Mouse (Mus musculus) frontal cortex, postnatal 10 days (tissue): ENCODE measurements around the gene Usp8.

Experiments
- DNase-seq, 2 experiments: peaks; one replicate each; pipeline ENCODE4 v3.0.0; 2022; ENCODE audit warnings: low spot score in 2 of 2, mixed read lengths in 1 of 2

The Usp8 gene

GRCm38 (mm10) chr2:126706759-126707437 is at the start of gene Usp8:
Gene Usp8, plus strand, starts transcription at chr2:126707328.
- DNase-seq: peak; percentile 96 to 98

GRCm38 (mm10) chr2:126663481-126663880 is 43.6 kb upstream of the Usp8 start:
- no peak for DNase-seq

- no peak for DNase-seq
Observed at GRCm38 (mm10) chr2:126665984-126666383, 41.1 kb upstream of the Usp8 start.

- no peak for DNase-seq
Observed at GRCm38 (mm10) chr2:126668621-126669252, 38.4 kb upstream of the Usp8 start.

GRCm38 (mm10) chr2:126673317-126674242 is 33.5 kb upstream of the Usp8 start:
- no peak for DNase-seq

GRCm38 (mm10) chr2:126674441-126675168 is 32.5 kb upstream of the Usp8 start:
- DNase-seq: peak; percentile 24 to 48

DNA sequence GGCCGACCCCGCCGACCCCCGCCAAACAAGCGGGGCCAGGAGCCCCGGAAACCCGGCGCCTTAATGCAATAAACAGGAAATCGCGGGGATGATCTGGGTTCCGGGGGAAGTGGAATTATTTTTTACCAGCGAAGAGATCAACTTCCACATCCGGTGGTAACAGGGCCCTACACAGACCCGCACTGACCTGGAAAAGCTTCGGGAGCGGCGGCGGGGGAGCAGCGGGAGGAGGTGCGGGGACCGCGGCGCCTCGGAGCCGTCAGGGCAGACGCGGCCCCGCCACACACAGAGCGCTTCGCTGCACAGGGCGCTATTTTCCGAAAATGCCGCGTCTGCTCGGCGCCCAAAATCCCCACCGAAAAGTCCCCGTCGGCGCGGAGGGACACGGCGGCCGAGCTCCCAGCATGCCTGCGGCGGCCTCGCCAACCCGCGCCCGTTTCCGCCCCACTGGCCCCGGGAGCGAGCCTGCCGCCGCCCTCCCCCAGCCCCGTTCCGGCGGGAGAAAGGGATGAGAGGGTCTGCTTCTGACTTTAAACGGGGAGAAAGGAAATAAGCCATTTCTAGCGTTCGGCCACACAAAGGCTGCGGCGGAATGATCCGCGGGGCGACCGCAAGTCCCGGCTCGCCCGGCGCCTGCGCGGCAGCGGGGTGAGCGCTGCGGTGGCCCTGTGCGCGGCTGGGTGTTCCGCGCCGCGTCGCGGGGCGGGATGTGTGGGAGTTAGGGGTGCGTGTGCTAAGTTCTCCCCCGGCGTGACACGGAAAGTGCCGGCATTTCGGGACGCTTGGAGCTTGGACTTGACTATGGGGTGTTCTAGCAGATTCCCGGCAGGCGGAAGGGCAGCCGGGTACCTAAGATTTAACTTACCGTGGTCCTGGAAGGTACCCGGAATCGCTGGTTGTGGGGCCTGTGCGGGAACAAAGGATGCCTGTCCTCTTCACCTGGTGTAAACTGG is 31.7 kb upstream of the Usp8 start:
- peak; percentile 78 to 85 for DNase-seq

DNA sequence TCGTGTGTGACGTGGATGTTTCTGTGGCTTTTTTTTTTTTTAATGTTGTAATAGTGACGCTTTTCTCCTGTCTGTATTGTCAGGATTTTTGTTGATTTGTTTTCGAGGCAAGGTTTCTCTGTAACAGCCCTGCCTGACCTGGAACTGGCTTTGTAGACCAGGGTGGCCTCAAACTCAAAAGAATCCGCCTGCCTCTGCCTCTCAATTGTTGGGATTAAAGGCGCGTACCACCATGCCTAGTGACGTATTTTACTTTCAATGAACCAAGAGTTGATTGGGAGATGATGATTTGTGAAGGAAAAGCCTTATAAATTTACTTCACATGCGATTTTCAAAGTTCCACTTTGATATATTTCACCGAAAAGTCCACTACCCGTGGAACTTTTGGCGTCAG is 31.0 kb upstream of the Usp8 start, which contains the start of gene Gabpb1:
TSS of gene Gabpb1 (minus strand) at position 216 of the 394 bp plus-strand sequence.
- no peak for DNase-seq

DNA sequence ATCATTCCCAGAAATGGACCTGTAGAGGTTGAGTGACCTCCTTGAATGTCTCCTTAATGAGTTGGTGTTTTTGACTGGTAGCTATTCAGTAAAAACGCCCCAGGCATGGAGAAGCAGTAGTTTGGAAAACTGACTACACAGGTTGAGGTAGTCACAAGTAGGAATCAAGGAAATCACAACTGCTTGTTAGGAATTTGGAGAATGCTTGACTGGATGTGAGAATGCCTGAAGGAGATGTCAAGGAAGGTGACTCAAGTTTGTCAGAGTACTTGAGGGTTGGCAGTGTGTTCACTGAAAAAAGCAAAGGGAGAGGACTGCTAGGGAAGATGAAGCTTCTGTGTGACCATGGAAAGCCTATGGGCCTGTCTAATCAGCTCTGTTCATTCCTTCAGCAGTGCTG is 29.8 kb upstream of the Usp8 start:
- DNase-seq: no peak

GRCm38 (mm10) chr2:126682333-126682732 is 24.8 kb upstream of the Usp8 start:
- DNase-seq: no peak

DNA sequence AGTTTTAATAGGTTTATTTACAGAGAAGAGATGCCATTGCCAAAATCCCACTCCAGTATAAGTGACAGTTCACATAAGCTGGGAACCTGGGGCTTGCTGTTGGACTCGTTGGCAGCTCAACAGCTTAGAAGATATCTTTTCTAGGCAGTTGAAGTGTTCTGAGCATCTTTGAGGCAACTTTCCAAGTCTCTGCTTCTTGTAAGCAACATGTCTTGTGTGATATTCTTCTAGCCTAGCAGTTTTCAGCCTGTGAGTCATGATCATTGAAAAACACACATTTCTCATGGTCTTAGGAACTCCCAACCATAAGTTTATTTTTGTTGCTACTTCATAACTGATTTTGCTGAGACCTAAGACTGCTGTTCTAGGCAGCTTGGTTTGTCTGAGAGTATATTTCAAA is 24.2 kb upstream of the Usp8 start:
- DNase-seq: no peak

- DNase-seq: no peak
Observed at GRCm38 (mm10) chr2:126691290-126691689, 15.8 kb upstream of the Usp8 start.

GRCm38 (mm10) chr2:126695285-126695684 is 11.8 kb upstream of the Usp8 start:
- DNase-seq: no peak

GRCm38 (mm10) chr2:126707438-126707779 is 281 bp downstream of the Usp8 start:
- no peak for DNase-seq

- DNase-seq: no peak
Observed at GRCm38 (mm10) chr2:126708361-126708760, 1.2 kb downstream of the Usp8 start.

GRCm38 (mm10) chr2:126712526-126712925 is 5.4 kb downstream of the Usp8 start:
- DNase-seq: no peak

DNA sequence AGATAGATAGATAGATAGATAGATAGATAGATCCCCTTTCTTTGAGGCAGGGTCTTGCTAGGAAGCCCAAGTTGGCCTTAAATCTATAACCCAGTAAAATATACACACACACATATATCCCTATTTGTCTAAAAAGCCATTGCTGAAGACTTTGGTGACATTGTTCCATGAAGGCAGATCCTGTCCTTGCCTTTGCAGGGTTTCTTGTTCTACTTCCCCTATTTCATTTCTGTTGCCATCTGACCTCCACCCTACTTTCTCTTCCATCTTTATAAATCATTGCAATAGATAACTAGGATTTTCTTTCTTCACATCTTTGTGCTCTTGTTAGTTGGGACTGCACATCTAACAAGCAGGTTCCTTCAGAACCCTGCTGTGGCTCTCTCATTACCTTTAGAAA is 5.8 kb downstream of the Usp8 start:
- no peak for DNase-seq

DNA sequence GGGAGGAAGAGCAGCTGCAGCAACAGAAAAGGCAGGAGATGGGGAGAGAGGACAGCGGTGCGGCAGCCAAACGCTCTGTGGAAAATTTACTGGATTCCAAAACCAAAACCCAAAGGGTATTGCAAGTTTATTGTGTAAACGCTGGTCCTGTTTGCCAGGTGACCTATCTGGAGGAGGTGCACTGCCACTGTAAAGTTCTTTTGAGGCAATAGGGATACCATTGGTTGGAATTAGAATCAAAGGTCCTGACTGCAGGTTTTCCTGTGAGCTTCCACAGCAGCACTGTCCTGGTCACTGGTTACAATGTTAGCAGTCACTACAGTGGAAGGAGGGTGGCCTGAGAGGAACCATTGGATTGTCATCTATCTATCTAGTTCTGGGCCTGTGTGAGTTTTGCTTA is 22.1 kb downstream of the Usp8 start:
- DNase-seq: no peak

GRCm38 (mm10) chr2:126730502-126730901 is 23.4 kb downstream of the Usp8 start:
- no peak for DNase-seq

- DNase-seq: no peak
Observed at GRCm38 (mm10) chr2:126735339-126736073, 28.4 kb downstream of the Usp8 start.
